Mouse (Mus musculus): ENCODE data around the gene Diaph3.
A peak's percentile ranks its signal among the peaks of the same experiment; 100 is the strongest.

Gene Diaph3

DNA sequence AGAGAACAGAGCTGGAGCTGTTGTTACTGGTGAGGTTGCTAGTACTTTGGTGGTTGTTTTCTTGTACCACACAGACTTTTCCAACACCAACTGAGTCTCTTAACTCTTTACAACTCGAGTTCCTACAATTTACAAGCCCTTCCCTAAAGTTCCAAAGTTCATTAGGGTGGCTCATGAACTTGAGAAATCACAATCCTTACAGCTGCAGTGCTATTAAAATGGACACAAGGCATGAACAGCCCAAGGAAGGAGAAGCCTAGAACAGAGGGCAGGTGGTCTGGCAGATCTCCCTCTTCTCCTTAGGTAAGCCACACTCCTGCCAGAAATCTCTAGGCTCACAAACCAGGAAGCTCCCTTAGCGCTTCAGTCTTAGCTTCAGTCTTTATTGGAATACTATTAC, 303.4 kb downstream of the Diaph3 start:
- DNase-seq: no peak

DNA sequence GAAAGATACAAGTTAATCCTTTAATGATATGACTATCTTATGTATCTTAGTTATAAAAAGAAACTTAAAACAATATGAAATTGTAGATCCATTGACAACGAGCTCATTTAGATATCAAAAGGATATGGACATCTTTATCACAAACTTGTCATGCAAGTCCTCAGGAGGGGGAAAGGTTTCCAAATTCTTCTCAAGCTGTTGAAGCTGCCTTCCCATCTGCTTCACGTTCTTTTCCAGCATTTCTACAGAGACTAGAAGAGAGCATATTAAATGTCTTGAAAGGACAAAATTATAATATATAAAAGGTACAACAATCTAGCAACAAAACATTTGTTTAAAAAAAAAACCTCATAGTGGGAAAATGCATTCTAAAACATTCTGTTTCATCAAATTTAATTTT, 306.2 kb downstream of the Diaph3 start:
- no peak for DNase-seq

DNA sequence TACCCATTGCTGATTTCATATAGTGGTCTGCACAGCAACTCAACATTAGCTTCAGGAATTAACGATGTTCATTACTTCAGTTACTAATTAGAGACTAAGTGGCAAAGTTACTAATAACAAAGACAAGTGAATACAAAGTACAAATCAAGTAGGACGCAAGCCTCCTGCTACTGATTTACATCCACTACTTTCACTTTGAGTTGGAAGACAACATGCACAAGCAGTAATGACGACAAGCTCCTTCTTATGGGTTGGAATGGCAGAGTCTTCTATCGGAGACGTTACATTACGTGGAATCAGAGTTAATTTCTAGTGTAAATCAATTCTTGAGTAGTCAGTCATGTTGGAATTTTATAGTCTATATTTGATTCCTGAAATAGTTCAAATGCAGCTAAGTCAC, 306.8 kb downstream of the Diaph3 start:
- no peak for DNase-seq

DNA sequence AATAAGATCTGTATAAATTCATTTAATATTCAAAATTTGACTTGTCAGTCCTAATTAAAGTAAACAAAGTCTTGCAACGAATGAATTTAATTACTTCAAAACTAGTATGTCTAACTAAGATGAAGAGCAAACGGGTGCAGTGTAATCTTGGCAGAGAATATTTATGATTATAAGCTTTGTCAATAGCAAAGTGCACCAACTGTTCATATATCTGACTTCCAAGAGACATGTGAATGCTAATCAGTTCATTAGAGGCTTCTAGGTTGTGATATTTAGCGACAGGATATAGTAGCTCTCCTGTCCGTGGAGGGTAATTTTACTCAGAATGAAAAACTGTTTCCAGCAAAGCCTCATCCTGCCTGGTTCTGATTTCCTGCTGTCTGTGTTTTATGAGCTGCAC, 308.0 kb downstream of the Diaph3 start:
- DNase-seq: no peak

DNA sequence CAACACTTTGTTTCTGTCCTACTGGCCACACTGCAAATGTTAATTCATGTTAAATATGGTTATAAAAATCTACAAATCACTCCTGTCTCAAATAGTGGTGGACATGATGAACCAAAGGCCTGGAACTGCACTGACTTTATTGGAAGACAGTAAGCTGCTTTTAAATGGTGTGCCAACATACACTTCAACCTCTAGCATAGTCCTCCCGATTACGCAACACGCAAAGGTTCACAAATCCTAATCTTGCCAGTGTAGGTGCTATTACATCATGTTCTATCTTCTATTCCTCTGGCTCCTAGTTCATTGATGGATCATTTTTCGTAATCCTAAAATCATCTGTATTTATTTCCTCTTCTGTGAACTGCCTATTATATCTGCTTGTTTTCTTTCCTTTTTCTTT, 324.8 kb downstream of the Diaph3 start:
- DNase-seq: no peak

DNA sequence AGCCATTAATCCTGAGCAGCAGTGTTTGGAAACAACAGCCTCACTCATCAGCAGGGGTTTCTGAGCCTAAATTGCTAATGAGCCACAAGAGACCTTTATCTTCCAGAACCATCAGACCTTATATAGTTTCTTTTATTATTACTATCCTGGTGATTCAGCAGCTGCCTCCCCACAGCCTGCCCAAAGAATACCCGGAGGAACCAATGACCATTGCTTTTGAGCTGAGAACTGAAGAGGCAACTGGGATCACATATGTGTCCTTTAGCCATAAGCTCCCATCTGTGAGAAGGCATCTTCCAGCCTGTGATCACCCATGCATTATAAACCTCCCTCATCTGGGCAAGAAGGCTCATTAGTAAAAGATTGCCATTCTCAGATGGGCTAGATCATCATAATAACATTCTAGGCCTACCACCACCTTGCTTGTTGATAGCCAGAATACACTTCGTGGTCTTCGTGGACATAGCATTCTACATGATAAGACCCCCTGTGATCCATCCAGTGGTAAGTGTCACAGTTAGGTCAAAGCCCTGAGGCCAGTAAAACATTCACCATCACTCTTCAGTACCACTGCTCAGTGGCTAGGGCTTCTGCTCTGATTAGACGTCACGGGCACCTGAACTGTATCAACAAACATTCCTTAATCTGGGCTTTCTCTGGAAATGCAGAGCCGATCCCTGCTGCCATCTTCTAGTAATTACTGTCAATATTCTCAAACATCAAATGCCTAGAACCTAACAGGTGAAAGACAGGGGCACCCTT, 352.0 kb downstream of the Diaph3 start:
- DNase-seq: no peak

DNA sequence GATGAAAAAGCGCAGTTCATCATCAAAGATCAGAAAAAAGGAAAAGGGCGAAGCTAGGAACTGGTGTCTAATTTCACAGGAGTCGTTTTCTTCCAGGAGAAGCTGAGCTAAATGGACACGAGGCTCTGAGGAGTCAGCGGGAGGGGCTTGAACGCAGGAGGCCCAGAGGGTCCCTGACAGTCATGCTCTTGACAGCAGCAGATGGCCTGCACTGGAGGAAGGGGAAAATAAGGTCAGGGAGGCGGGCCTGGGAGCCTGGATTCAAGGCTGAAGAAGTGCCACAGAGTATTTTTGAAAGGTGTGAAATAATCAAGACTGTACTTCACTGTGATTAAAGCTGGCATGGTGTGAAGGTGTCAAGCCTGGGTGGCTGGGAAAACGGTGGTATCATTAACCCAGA, 354.2 kb downstream of the Diaph3 start:
- DNase-seq: peak; percentile 22 to 59

DNA sequence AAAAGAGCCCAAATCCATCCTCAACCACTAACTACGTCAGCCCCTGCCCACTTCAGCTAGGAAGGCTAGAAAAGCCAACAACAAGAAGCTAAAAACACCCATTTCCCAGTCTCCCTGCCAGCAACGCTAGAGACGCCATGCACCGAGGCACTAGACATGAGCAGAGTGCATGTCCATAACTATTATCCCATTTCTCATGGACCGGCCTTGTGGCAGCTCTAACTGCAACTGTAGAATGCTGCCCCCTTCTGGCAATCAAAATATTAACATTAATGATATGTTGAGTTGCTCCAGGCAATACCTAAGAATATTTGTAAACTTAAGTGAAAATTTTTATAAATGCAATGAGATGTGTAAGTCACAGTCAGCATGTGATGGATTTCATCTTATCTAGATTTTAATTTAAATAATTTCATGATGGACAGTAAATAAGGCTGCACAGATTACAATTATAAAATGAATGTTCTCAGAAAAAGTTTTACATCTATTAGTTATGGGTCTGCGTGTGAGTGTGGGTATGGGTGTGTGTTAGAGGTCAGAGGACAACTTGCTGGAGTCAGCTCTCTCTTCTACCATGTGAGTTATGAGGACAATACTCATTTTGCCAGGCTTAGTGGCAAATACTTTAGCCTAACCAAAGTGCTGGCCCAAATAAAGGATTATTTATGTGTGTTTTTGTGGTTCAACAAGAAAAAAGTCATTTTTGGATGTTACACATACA, 359.3 kb downstream of the Diaph3 start:
- peak; percentile 17 to 50 for DNase-seq

DNA sequence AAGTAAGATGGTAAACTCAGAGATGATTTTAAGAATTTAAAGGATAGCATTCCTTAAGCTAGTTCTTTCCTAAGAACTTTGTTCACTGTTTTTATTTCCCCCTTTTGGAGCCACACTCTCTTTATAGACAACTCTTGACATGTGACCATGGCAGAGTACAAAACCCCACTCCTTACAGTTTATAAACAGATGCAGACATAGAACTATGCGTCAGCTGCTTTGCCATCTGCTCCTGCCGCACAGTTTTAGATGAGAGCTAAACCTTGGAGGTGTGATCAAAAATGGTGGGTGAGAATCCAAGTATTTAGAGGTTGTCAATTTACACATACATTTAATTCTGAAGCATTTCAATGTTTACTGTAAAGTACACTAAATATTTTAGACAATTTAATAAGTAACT, 367.7 kb downstream of the Diaph3 start:
- no peak for DNase-seq

DNA sequence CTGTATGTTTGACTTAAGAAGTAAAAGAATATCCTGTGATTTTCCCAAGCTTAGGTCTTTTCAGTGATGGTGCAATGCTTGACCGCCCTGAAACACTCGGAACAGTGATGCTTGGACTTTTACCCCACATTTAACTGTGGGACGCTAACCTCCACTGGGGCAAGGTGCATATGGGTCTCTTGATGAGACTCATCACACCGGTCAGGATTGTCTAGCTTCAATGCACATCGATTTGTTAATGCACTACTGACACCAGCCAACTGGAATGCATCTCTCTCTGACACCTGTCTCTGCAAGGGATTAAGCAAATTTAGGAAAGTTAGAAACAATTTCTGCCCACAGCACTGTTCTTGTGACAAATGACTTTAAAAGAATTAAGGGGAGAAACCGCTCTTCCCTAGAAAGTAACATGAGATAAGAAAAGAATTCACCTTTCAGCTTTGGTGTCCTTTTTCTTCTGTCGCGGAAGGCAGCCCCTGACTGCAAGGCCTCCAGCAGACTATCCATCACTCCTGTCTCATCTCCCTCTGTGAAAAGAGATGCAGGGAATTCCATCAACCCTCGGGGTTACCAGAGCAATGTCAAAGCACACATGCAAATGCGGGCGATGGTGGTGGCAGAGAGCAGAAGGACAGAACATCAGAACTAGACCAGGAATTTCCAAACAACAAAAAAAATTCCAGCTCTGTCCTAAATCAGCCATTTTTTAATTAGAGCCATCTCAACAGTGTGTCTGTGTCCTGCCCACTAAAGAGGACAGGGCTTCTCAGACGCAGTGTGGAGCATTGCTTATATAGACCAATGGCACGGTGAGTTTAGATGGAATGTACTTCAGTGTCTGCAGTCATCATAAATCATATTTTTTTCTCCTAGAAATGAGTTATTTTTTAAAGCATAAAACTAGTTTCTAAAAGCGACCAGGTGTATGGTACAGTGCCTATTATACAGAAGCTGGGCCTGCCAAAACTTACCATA, 368.6 kb downstream of the Diaph3 start:
- no peak for DNase-seq

DNA sequence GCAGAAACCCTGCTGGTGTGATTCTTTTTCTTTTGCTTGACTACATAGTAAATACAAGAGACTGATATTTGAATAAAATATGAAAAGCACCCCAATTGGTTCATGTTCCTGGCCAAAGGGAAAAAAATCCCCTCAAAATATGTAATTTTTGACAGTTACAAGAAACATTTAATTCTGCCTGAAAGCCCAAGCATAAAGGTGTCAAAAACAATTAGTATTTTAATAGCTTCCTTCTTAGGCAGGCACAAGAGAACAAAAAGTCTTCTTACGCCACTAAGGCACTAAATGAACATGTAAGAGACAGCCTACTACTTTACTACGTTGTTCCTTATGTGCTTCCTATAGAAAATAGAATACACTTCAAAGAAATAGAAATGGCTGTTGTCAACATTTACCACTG, 376.7 kb downstream of the Diaph3 start:
- DNase-seq: no peak

DNA sequence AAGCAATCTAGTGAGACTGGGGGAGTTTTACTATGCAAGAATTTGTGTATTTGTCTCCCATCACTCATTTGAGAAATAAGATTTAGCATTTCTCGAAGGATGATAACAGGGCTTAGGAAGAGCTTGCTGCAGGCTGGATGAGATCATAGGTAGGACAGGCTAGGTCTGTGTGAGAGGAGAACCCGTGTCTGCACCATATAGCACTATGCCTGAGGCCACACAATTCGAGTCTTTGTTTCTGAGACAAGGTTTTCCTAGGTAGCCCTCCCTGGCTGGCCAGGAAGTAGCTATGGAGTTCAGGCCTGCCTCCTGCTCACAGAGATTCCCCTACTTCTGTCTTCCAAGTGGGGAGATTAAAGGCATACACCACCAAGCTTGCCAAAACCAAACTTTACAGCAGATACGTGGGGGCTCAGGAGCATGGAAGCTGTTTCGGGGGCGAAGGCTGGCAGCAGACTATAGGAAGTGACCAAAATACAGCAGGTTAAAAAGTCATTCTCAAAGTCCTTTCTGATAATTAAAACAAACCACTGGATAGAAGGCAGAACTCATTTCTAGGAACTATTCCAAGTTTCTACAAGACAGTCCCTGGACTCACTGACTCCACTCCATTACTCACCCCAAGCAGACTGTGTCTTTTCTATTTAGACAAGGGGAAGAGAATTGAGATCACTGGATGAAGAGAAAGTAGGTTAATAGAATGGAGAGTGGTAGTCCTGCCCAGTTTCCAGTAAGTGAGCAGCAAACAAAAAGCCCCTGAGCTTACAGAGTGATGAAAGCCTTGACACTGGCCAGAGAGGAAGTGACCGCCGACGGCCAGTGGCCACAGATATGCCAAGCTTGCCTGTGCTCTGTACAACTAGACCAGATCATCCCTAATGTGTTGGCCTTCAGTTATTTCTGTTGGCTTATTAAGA, 383.2 kb downstream of the Diaph3 start:
- no peak for DNase-seq

DNA sequence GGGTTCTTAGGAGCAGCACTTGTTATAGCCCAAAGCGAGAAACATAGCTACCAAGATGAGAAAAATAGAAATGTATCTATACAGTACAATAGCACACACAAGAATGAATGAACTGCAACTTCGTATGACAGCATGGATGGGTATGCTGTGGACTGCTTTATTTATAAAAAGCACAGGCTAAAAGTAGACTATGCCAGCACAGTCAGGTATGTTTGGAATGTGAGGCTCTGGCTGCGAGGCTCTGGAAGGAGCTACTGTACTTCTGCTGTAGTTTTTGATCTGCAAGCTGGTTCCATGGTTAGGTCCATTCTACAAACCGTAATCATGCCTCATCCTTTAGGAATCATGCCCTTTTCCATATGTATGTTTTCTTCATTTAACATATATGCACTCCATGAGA, 383.9 kb downstream of the Diaph3 start:
- DNase-seq: no peak

DNA sequence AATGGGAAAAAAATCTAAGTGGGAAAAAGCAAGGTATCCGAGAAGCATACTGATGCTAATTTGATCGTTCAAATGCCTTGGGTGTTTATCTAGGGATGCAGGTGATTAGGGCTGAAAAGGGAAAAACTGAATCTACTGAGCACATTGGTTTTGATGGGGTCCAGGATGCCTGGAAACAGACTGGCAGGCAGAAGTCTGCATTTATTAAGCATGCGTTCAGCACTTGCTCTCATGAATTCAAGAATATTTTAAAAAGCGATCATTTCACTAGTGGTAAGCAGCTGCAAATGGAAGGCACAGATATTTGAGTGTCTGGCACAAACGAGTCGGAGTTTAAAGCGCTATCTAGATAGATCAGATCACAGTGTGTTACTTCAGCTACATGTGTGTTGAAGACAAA, 390.7 kb downstream of the Diaph3 start:
- DNase-seq: no peak

DNA sequence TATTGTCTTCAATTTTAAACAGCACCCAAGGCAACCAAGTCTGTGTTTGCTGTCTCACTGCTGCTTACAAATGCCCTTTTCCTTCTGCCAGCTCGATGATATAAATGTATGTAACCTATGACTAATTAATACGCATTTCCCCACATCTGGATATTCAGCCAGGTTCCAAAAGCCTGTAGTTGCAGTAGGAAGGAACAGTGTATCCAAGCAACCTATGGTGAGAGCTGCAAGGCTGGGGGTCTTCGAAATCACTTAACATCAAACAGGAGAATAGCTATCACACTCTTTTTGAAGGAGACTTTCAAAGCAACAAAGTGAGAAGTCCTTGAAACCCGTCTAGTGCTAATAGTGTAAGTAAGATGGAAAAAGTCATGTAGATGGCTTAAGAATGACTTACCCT, 391.6 kb downstream of the Diaph3 start:
- DNase-seq: no peak

DNA sequence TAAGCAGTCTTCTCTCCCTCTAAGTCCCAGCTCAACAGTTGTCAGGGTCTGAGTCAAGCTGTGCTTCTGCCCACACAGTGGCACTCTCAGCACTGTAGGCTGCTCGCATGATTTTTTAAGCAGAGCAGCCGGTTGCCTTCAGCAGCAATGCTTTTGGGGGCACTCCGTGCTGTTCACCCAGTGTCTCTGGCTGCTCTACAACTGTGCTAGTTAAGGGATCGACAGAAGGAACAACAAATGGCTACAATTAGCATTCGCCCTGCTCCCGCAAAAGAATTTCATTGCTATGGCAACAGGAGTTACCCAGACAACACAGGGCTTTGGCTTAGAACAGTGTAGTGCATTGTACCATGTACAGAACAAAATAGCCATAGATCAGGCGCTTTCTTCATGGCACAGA, 392.2 kb downstream of the Diaph3 start:
- peak; percentile 10 to 22 for DNase-seq

DNA sequence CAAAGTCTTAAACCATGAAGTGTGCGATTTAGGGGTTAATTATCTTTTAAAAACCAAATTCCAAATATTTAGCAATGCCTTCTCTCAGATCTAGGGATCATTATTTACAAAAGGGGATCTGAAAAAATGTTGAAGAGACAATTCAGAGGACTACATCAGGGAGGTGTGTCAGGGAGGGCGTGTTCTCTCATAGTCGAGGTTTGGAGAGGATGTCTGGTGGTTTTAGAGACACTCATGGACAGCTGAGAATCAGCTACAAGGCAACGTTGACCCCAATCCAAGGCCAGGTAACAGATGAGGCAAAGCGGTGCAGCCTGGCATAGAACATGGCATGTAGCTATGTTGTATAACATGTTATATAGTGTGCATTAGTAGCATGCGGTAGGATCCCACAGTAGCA, 396.5 kb downstream of the Diaph3 start:
- no peak for DNase-seq

DNA sequence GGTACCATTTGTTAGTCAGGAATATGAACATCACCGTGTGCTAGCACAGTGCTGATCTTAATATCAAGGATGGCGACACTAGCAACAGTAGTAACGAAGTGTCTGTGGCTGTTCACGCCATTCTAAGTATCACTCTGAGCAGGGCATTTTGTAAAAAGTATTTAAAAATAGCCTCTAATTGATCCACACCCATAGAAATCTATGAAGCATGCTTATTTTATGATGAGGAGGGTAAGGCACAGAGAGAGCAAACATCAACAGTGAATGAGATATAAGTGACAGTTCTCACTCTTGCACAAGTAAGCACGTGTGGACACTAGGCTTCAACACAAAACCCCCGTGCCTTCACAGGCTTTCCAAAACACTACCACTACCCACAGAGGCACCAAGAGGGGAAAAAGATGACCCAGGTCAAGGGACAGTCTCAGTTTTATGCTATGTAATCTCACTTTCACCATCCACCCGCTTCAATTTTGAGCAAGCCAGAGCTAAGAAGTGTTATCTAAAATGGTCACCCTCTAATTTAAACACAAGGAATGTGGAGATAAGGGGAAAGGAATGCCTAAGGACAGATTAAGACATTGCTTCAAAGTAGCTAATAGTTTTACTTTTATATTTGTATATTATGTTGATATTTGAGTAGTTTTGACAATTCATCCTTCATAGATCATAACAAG, 399.0 kb downstream of the Diaph3 start:
- DNase-seq: no peak

DNA sequence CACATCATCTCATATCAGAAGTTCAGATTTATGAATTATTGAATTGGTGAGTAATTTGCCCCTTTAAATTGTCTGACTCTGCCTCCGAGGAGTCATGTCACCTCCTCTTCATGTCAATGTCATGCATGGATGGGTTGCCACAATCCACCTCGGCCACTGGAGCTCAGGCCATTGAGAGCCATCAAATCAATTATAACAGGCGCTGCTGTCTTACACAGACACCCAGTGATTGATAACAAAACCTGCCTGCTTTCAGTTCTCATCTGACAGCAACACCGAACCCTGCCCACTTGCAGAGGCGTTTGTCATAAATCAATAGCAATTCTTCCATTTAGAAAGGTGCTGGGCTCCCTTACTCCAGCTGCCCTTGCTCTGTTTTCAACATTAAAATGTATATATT, 402.1 kb downstream of the Diaph3 start:
- no peak for DNase-seq

DNA sequence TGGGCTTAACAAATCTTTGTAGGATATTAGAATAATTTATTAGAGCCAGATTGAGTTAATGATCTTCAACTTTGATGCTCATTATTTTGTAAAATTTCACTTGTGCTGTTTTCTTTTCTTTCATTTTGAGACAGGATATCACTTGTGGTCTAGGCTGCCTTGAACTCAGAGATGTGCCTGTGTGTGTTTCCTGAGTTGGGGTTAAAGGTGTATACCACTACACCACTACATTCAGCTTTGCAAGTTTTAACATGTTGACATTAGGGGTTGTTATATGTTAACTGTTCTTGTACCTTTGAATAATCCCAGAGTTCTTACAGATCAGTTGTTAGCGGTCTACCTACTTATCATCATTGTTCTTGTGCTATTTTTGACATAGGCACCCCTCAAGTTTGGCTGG, 404.4 kb downstream of the Diaph3 start:
- DNase-seq: no peak

DNA sequence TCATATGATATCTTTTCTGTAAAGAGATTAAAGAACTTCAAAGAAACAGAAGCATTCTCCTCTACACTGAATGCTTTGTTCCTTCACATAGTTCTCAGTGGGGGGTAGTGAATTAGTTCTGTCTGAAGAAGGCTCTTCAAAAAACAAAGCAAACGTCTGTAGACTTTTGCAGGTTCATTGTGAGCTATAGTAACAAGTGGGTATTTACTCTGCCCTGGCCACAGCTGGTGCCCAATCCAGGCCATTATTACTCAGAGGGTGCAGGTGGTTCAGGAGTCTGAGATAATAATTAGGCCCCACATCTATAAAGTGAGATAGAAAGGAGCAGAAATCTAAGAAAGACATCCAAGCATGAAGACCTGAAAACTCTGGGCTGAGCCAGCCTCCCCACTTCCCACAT, 409.7 kb downstream of the Diaph3 start:
- DNase-seq: no peak

DNA sequence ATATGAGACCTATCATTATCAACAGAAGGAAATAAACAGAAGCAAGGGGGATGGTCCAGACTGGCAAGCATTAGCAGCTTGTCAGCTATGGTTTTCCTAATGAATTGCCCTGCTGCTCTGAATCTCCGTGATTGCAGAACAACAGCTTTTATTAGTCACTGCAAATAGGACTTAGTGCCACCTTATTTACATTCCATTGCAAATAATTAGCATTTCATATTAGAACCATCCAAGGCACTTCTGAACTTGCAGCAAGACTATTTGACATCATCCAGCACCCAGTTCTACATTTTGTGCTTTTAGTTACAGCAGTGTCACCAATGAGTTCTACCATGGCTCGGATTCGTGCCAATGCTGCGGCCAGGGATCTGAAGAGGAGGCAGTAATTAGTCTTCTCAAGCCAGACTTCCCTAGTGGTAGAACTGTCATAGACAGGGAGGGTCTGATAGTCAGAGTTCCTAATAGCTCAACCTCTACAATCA, 411.4 kb downstream of the Diaph3 start:
- peak in 1 of 2 experiments; percentile 29 for DNase-seq

All from cerebellum, postnatal 25 days (tissue).